Mouse (Mus musculus) right cerebral cortex, adult 2 months (tissue): Measurements from ENCODE around the gene Rapgefl1.

Source experiments
- DNase-seq, 2 experiments: peaks; one replicate each; pipeline ENCODE4 v3.0.0; 2021 to 2022; ENCODE audit warnings: low spot score in 2 of 2

The Rapgefl1 gene

GRCm38 (mm10) chr11:98858759-98859731 lies 22.5 kb downstream of the Rapgefl1 start:
- DNase-seq: peak; percentile 94 to 96

GRCm38 (mm10) chr11:98863028-98863750 lies 26.6 kb downstream of the Rapgefl1 start, which contains the start of gene Wipf2:
Gene Wipf2 (plus strand): TSS chr11:98863638.
- DNase-seq: peak; percentile 95 to 97

- peak; percentile 64 to 69 for DNase-seq
Measured at GRCm38 (mm10) chr11:98863751-98864429, 27.3 kb downstream of the Rapgefl1 start.

- DNase-seq: no peak
Measured at GRCm38 (mm10) chr11:98867293-98867692, 30.7 kb downstream of the Rapgefl1 start.

- no peak for DNase-seq
Measured at GRCm38 (mm10) chr11:98869906-98870305, 33.3 kb downstream of the Rapgefl1 start.

GRCm38 (mm10) chr11:98870791-98871190 lies 34.2 kb downstream of the Rapgefl1 start:
- no peak for DNase-seq

- DNase-seq: no peak
Measured at GRCm38 (mm10) chr11:98871416-98871815, 34.8 kb downstream of the Rapgefl1 start.

GRCm38 (mm10) chr11:98872040-98872439 lies 35.5 kb downstream of the Rapgefl1 start:
- DNase-seq: peak; percentile 75 to 81

- no peak for DNase-seq
Measured at GRCm38 (mm10) chr11:98873900-98874299, 37.3 kb downstream of the Rapgefl1 start.

GRCm38 (mm10) chr11:98877001-98877400 lies 40.4 kb downstream of the Rapgefl1 start:
- DNase-seq: no peak

- no peak for DNase-seq
Measured at GRCm38 (mm10) chr11:98887703-98888102, 51.1 kb downstream of the Rapgefl1 start.

GRCm38 (mm10) chr11:98889077-98889476 lies 52.5 kb downstream of the Rapgefl1 start:
- DNase-seq: no peak

GRCm38 (mm10) chr11:98889977-98890376 lies 53.4 kb downstream of the Rapgefl1 start:
- no peak for DNase-seq

GRCm38 (mm10) chr11:98892426-98892825 lies 55.8 kb downstream of the Rapgefl1 start:
- no peak for DNase-seq

- DNase-seq: no peak
Measured at GRCm38 (mm10) chr11:98900529-98901125, 64.0 kb downstream of the Rapgefl1 start.

GRCm38 (mm10) chr11:98902621-98903245 lies 66.1 kb downstream of the Rapgefl1 start:
- DNase-seq: no peak
